Mouse (Mus musculus) adrenal gland, adult (tissue): ENCODE data around the gene Bach2.

Experiments
- DNase-seq, 2 experiments: peaks; one replicate each; pipeline ENCODE4 v3.0.0; 2022 to 2023; ENCODE audit warnings: low spot score in 1 of 2; ENCODE audit not compliant: inconsistent age in 2 of 2

Bach2 gene

GRCm38 (mm10) chr4:32520628-32521360 lies 282.2 kb downstream of the Bach2 start:
- DNase-seq: peak; percentile 9 to 39

GRCm38 (mm10) chr4:32521361-32521740 lies 282.7 kb downstream of the Bach2 start:
- no peak for DNase-seq

- no peak for DNase-seq
These were observed 283.4 kb downstream of the Bach2 start for GRCm38 (mm10) chr4:32522013-32522412.

GRCm38 (mm10) chr4:32524282-32524681 lies 285.7 kb downstream of the Bach2 start:
- no peak for DNase-seq

GRCm38 (mm10) chr4:32525000-32525399 lies 286.4 kb downstream of the Bach2 start:
- DNase-seq: no peak

GRCm38 (mm10) chr4:32526228-32526836 lies 287.7 kb downstream of the Bach2 start:
- DNase-seq: no peak

- DNase-seq: no peak
These were observed 290.9 kb downstream of the Bach2 start for GRCm38 (mm10) chr4:32529443-32529995.

- DNase-seq: no peak
These were observed 291.9 kb downstream of the Bach2 start for GRCm38 (mm10) chr4:32530421-32530920.

GRCm38 (mm10) chr4:32530921-32531846 lies 292.6 kb downstream of the Bach2 start:
- peak; percentile 15 to 65 for DNase-seq

GRCm38 (mm10) chr4:32532079-32532478 lies 293.5 kb downstream of the Bach2 start:
- no peak for DNase-seq

GRCm38 (mm10) chr4:32533735-32534134 lies 295.1 kb downstream of the Bach2 start:
- DNase-seq: no peak

GRCm38 (mm10) chr4:32535626-32536025 lies 297.0 kb downstream of the Bach2 start:
- no peak for DNase-seq

- DNase-seq: peak in 1 of 2 experiments; percentile 56
These were observed 298.4 kb downstream of the Bach2 start for GRCm38 (mm10) chr4:32536870-32537508.

- DNase-seq: peak; percentile 21 to 78
These were observed 299.5 kb downstream of the Bach2 start for GRCm38 (mm10) chr4:32538088-32538487.

- DNase-seq: no peak
These were observed 299.9 kb downstream of the Bach2 start for GRCm38 (mm10) chr4:32538488-32538887.

GRCm38 (mm10) chr4:32538987-32539386 lies 300.4 kb downstream of the Bach2 start:
- DNase-seq: no peak

GRCm38 (mm10) chr4:32544821-32545545 lies 306.4 kb downstream of the Bach2 start:
- no peak for DNase-seq

- no peak for DNase-seq
These were observed 306.9 kb downstream of the Bach2 start for GRCm38 (mm10) chr4:32545548-32545947.

GRCm38 (mm10) chr4:32549150-32549549 lies 310.5 kb downstream of the Bach2 start:
- DNase-seq: no peak

GRCm38 (mm10) chr4:32551337-32551736 lies 312.7 kb downstream of the Bach2 start:
- peak; percentile 15 to 76 for DNase-seq
